Mouse (Mus musculus) neural tube, embryonic 11.5 days (tissue): Measurements from ENCODE around the gene Oma1. TPM values are rescaled to one million over a fixed set of nuclear protein-coding genes. Genes with fewer than 3 reads are reported as not detected.

ENCODE experiments used
- ATAC-seq: fragments of 200-750 bp; cut with Nextera tagmentation; 2 replicates; pipeline ENCODE4 v1.8.0; 2017; ENCODE audit warnings: moderate number of reproducible peaks, mild to moderate bottlenecking, moderate TSS enrichment, moderate library complexity; ENCODE audit not compliant: insufficient read depth, low FRiP score, low TSS enrichment
- DNase-seq: peaks from one replicate; pipeline ENCODE4 v3.0.0-alpha.2; 2015; ENCODE audit warnings: low spot score
- H3K27ac ChIP-seq: fragments of 300-500 bp; sonication (generic); 2 replicates; pipeline ENCODE4 v1.5.1; 2014; ENCODE audit warnings: low read depth, mild to moderate bottlenecking, low read length
- H3K27me3 ChIP-seq: fragments of 300-500 bp; sonication (generic); 2 replicates; pipeline ENCODE4 v1.6.1; 2014; ENCODE audit warnings: mild to moderate bottlenecking, low read length, mixed read lengths; ENCODE audit not compliant: control insufficient read depth, insufficient read depth
- H3K36me3 ChIP-seq: fragments of 300-500 bp; sonication (generic); 2 replicates; pipeline ENCODE4 v1.6.1; 2014; ENCODE audit warnings: mild to moderate bottlenecking, low read length, moderate library complexity, mixed read lengths; ENCODE audit not compliant: control insufficient read depth, insufficient read depth
- H3K4me1 ChIP-seq: fragments of 300-500 bp; sonication (generic); 2 replicates; pipeline ENCODE4 v1.6.1; 2014; ENCODE audit warnings: low read length, mixed read lengths; ENCODE audit not compliant: control insufficient read depth, insufficient read depth
- H3K4me2 ChIP-seq: fragments of 300-500 bp; sonication (generic); 2 replicates; pipeline ENCODE4 v1.6.1; 2014; ENCODE audit warnings: low read depth, mild to moderate bottlenecking, moderate library complexity
- H3K4me3 ChIP-seq: fragments of 300-500 bp; sonication (generic); 2 replicates; pipeline ENCODE4 v1.5.1; 2014; ENCODE audit warnings: low read depth, low read length
- H3K9ac ChIP-seq: fragments of 300-500 bp; sonication (generic); 2 replicates; pipeline ENCODE4 v1.6.1; 2014; ENCODE audit warnings: mild to moderate bottlenecking, low read length
- H3K9me3 ChIP-seq: fragments of 300-500 bp; sonication (generic); 2 replicates; pipeline ENCODE4 v1.6.1; 2016; ENCODE audit warnings: low read length; ENCODE audit not compliant: control insufficient read depth
- WGBS: fragments of 180-500 bp; shearing (Covaris S2); extraction: QIAGEN DNeasy Blood & Tissue Kit; methylation state at CpG from one replicate; pipeline ENCODE4 v1.1.7; 2014; 5-methylcytosine and 5-hydroxymethylcytosine counted together
- polyA plus RNA-seq: library from polyadenylated mRNA; unstranded; fragments of >200 nt; fragmentation: Nextera tagmentation; extraction: Ambion mirVana; gene quantifications from 2 replicates; pipeline ENCODE4 v1.2.1, GENCODE M21; 2014

Gene Oma1
- polyA plus RNA-seq, result 13.3 and 13.7 TPM in 2 replicates

DNA sequence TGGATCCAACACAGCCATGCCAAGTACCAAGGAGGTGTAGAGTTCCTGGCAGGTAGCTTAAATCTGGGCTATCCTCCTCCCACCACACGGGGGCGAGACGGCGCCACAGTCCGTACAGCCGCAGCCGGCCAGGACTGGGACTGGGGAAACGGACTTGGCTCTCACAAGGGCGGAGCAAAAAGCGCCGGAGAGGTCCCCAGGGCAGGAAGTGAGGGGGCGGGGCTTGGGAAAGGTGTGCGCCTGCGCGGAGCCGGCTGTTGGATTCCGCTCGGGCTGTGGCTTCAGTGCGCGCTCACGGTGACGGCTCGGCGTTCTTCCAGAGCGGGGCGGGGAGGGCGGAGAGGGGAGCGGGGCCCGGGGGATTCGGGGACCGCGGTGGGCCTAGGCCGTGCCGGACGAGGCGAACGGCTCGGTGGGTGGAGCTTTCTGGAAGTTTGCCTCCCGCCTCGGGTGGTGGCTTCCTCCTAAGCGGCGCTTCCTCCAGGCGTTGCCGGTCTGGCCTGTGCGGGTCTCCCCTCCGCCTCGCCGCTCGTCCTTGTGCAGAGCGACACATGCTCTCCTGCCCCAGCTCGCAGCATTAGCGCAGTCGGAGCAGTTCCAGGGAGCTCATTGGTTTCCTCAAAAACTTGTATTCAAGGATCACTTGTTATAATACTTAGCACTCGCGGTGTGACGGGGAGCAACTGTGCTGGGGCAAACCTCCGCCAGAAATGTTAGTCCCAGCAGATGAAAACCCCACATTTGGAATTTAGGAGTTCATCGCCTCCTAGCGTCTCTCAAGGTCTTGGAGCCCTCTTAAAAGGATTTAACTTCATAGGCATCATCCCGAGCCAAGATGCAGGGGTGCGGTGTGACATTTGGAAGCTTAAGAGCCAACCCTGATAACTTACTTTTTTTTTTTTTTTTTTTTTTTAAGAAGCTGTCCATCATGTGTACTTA is at the start of gene Oma1:
Gene Oma1, plus strand, starts transcription at position 226 of the 939 bp plus-strand sequence.
- DNase-seq, result peak; percentile 99
- Histone ChIP-seq H3K9me3 (no peaks in the 10 kb centered on the region), H3K4me2 (peak within 1 kb of the TSS; percentile 60), H3K4me3 (peak within 1 kb of the TSS; percentile 58), H3K9ac (peak within 1 kb of the TSS; percentile 79), H3K4me1 (no peaks in the 10 kb centered on the region), H3K27ac (peak within 1 kb of the TSS; percentile 87), H3K36me3 (no peaks in the 10 kb centered on the region), H3K27me3 (no peaks in the 10 kb centered on the region)
- peak; percentile 99 for ATAC-seq
- under 1% methylated on average over 49 of the region's 61 CpGs for WGBS

DNA sequence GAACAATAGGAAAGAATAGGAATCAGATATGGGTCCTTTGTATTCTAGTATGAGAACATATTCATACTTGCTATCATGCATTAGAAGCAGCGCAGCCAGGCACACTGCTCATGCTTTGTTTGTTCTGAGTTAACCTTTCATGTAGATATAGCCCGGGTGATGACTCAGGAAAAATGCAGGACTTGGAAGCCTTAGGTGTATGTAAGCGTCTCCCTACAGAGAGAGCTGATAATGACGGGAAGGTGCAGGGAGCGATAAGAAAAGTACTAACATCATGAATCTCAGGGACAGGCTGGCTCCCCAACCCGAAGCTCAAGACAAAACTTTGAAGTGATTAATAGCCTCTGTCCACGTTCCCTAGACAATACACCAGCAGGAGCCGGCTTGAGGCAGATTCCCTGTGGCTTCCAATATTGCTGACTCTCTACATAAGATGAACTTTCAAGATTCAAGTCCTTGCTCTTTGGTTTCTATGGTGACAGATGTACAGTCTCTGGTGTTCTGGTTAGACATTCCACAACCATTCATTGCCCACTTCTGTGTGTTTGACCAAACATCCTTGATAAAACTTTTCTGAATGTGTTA is 49.7 kb upstream of the Oma1 start:
- Histone ChIP-seq H3K27ac (no peak overlapping the region), H3K27me3 (no peaks in the 10 kb centered on the region), H3K9ac (no peak overlapping the region), H3K4me3 (no peak overlapping the region), H3K9me3 (no peaks in the 10 kb centered on the region), H3K36me3 (no peaks in the 10 kb centered on the region), H3K4me1 (no peaks in the 10 kb centered on the region), H3K4me2 (no peak overlapping the region)
- DNase-seq, result peak; percentile 40
- no peak for ATAC-seq
- WGBS, result 29% methylated on average over 8 of the region's 8 CpGs

DNA sequence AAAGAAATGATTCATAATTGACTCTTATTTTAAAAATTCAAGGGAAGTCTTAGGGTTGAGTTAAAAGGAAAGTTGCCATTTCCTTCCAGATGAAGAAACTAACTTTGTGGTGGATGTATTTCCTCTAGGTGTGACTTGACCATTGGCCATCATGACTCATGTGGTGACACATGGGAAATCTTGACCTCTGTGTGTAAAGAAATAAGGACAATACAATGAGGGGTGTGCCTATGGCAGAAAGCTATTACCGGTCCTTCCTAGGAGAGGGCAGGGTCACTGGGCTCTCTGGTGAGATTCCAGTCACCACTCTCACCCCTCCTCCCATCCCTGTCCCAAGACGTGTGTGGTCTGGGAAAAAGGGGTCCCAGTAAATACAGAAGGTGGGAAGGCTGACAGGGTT is 48.4 kb upstream of the Oma1 start:
- Histone ChIP-seq H3K36me3 (no peaks in the 10 kb centered on the region), H3K4me2 (no peak overlapping the region), H3K9me3 (no peaks in the 10 kb centered on the region), H3K9ac (no peak overlapping the region), H3K27me3 (no peaks in the 10 kb centered on the region), H3K27ac (no peak overlapping the region), H3K4me1 (no peaks in the 10 kb centered on the region), H3K4me3 (no peak overlapping the region)
- no peak for DNase-seq
- no peak for ATAC-seq
- WGBS, result 50% methylated on average over 2 of the region's 2 CpGs

DNA sequence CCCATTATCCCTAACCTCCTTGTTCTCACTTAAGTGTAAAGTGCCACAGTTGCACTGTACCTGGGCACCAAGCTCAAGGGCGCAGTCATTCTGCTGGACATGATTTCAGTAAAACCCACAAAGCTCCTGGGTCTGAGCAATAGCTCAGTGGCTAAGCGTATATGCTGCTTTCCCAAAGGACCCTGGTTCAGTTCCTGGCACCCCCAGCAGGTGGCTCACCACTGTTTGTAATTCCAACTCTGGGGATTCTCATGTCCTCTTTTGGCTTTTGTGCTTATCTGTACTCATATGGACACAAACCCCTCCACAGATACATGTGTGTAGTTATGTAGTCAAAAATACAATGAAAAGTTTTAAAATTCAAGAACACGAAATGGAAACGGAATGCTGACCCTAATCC is 44.3 kb upstream of the Oma1 start:
- WGBS, result 90% methylated on average over 4 of the region's 4 CpGs
- no peaks in the 10 kb centered on the region for H3K36me3 ChIP-seq

DNA sequence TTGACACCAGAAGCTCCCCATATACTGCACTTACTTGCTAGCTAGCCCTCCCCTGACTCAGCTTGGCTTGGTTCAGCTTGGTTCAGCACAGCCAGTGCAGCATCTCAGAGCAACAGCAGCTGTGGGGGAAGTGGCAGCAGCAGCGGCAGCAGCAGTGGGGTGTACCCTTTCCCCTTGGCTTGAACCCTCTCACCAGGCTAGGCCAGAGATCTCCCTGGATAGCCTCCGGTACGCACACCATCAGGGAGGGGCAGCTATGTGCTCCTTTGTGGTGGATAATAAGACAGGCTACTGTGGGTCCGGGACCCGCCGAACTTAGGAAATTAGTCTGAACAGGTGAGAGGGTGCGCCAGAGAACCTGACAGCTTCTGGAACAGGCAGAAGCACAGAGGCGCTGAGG is 40.6 kb upstream of the Oma1 start:
- H3K4me3 ChIP-seq, result no peak overlapping the region
- WGBS, result 81% methylated on average over 7 of the region's 8 CpGs
- no peak for DNase-seq

More for the DNA sequence above, 44.3 kb upstream of the Oma1 start:
- no peak overlapping the region for H3K4me3 ChIP-seq
- no peaks in the 10 kb centered on the region for H3K9me3 ChIP-seq
- H3K9ac ChIP-seq, result no peak overlapping the region
- no peaks in the 10 kb centered on the region for H3K4me1 ChIP-seq
- H3K27me3 ChIP-seq, result no peaks in the 10 kb centered on the region
- DNase-seq (no peak), ATAC-seq (no peak)
- H3K4me2 ChIP-seq, result no peak overlapping the region
- H3K27ac ChIP-seq, result no peak overlapping the region

DNA sequence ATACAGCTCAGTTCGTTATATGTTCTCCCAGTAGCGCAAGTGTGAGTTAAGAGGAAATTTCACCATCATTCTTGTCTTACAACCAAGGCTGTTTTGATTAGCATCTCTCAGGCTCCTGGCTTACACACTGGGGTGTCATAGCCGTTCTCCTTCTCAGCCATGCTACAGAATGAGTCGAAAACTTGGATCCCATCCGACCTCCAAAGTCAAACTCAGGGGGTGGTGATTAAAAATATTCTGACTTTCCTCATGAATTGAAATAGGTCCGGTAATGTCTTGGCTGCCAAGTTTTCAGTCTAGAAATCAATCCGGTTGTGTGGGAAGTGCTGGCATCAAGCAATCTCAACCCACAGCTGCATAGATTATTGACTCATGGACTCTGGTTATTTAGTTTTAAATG is 25.3 kb upstream of the Oma1 start:
- WGBS, result 84% methylated on average over 7 of the region's 7 CpGs
- ATAC-seq, result no peak

More for the DNA sequence above, 40.6 kb upstream of the Oma1 start:
- Histone ChIP-seq H3K4me1 (no peaks in the 10 kb centered on the region), H3K9me3 (no peaks in the 10 kb centered on the region), H3K27me3 (no peaks in the 10 kb centered on the region), H3K27ac (no peak overlapping the region), H3K4me2 (no peak overlapping the region), H3K36me3 (no peaks in the 10 kb centered on the region), H3K9ac (no peak overlapping the region)
- ATAC-seq, result no peak

DNA sequence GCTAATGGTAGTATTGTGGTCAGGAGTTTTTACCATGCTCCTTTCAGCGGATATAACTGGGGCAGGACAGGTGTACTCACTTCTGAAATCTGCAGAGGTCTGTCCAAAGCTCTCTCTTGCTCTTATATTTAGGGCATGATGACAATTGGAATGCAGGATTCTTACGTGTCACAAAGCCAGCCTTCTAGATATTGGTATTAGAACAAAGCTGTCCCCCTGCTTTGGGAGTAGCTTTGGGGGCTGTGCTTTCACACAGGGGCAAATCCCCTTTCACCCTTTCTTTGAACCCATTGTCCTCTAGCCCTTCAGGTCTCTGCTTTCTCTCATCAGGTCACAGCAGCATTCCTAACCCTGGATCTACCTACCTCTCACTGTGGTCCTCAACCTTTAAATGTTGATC is 22.8 kb upstream of the Oma1 start, which contains the start of gene 4921539E11Rik:
Gene 4921539E11Rik, minus strand, starts transcription at position 101 of the 400 bp plus-strand sequence.
- no peak for ATAC-seq
- no peaks in the 10 kb centered on the region for H3K4me1 ChIP-seq
- H3K27ac ChIP-seq, result no peak within 1 kb of the TSS
- no peak within 1 kb of the TSS for H3K4me2 ChIP-seq
- no peaks in the 10 kb centered on the region for H3K36me3 ChIP-seq
- H3K9ac ChIP-seq, result no peak within 1 kb of the TSS
- H3K9me3 ChIP-seq, result no peaks in the 10 kb centered on the region
- DNase-seq, result no peak
- H3K27me3 ChIP-seq, result no peaks in the 10 kb centered on the region
- WGBS, result 82% methylated on average over 2 of the region's 2 CpGs
- H3K4me3 ChIP-seq, result no peak within 1 kb of the TSS

More for the DNA sequence above, 25.3 kb upstream of the Oma1 start:
- H3K4me3 ChIP-seq, result no peak overlapping the region
- no peaks in the 10 kb centered on the region for H3K27me3 ChIP-seq
- H3K4me2 ChIP-seq, result no peak overlapping the region
- no peaks in the 10 kb centered on the region for H3K36me3 ChIP-seq
- H3K27ac ChIP-seq, result no peak overlapping the region
- H3K4me1 ChIP-seq, result no peaks in the 10 kb centered on the region
- no peaks in the 10 kb centered on the region for H3K9me3 ChIP-seq
- no peak overlapping the region for H3K9ac ChIP-seq
- DNase-seq, result no peak

DNA sequence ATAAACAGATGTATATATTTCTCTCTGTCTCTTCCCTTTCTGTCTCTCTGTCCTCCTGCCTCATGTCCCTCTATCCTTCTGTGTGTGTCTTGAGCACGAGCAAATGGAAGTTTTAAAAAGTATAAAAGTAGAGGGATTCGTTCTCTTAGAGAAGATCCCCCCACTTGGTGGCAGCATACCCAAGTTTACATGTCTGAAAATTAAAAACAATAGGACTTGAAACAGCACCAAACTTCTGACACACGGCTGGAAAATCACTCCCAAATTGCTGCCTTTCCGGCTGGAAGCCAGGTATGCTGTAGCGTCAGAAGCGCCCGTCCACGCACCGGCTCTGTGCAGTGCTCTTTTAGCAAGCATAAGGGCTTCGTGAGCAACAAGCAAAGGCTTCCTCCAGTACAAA is 14.3 kb upstream of the Oma1 start:
- Histone ChIP-seq H3K4me3 (no peak overlapping the region), H3K36me3 (no peaks in the 10 kb centered on the region), H3K27me3 (no peaks in the 10 kb centered on the region), H3K4me1 (no peaks in the 10 kb centered on the region), H3K9me3 (no peaks in the 10 kb centered on the region), H3K27ac (no peak overlapping the region), H3K9ac (no peak overlapping the region), H3K4me2 (no peak overlapping the region)
- DNase-seq (no peak), ATAC-seq (no peak)
- 86% methylated on average over 10 of the region's 10 CpGs for WGBS
